ENCODE assay signal across 13 mouse cellular contexts in the genomic region with DNA sequence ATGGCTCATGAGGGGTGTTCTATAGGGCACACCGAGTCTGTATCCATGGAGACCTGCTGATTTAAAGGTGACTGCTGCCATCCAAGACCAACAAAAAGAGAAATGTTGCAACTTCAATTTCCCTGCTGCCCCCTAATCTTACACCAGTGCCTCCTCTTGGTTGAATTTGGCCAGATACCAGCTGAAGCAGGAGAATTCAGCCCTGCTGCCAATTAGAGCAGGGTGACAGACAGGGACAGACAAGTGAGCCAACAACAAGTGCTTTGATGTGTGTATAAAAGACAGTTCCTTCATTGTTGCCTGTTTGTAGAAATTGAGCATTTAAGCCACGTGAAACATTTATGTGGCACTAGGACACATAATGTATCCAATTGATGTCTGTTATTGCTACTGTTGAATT.
DNase-seq lines count a peak whose midpoint lies in the region; ATAC-seq lines count a peak whose summit lies in the region.
"Had no signal": no experiment of that assay in that cellular context is flagged by ENCODE, and none has a peak within 500 bp of the region (broad histone marks: within the 10 kb centered on the region; RNA-seq: fewer than 3 reads in every experiment).

No protein-coding gene starts in this region.

- peak; percentile 3 for DNase-seq in adrenal gland, adult 2 months
- DNase-seq in adrenal gland, adult 8-10 months = no peak
- peak; percentile 21 for DNase-seq in gastrocnemius, postnatal 14 days
- no peak for DNase-seq in gastrocnemius, postnatal 10 days
- no peak for DNase-seq in midbrain, embryonic 10.5 days (ENCODE audit: low spot score)
- DNase-seq in heart, postnatal 10 days = peak; percentile 61 to 66
- DNase-seq in layer of hippocampus, adult 9-11 months = no peak
- DNase-seq: kidney, adult 9 months; lung, embryonic 14.5 days; right cerebral cortex, postnatal 4 days had no signal

- H3K27me3 ChIP-seq in midbrain, embryonic 13.5 days = no peaks in the 10 kb centered on the region
- H3K27me3 ChIP-seq in midbrain, embryonic 10.5 days (ENCODE audit: low read depth, poor library complexity, severe bottlenecking) = peaks cover 3% of the 10 kb centered on the region; the same call in 1 of the 2 replicates
- H3K27me3 ChIP-seq: CH12.LX; limb, embryonic 15.5 days had no signal

- no peaks in the 10 kb centered on the region for H3K9me3 ChIP-seq in midbrain, embryonic 13.5 days
- no peaks in the 10 kb centered on the region for H3K9me3 ChIP-seq in midbrain, embryonic 10.5 days (replicated peaks)
- H3K9me3 ChIP-seq: limb, embryonic 15.5 days had no signal

- no peak overlapping the region for H3K4me2 ChIP-seq in midbrain, embryonic 13.5 days (replicated peaks)
- H3K4me2 ChIP-seq: limb, embryonic 15.5 days; lung, embryonic 14.5 days had no signal

- peak; percentile 34; the same call in 1 of the 2 replicates for ATAC-seq in midbrain, embryonic 13.5 days

- H3K4me3 ChIP-seq in midbrain, embryonic 13.5 days (replicated peaks) = no peak overlapping the region
- H3K4me3 ChIP-seq in midbrain, embryonic 10.5 days = no peak overlapping the region
- H3K4me3 ChIP-seq: limb, embryonic 15.5 days had no signal

- intact Hi-C loops in gastrocnemius, postnatal 14 days (cut with DNase I; ENCODE audit: low total_unique reads) = no loop called here
- intact Hi-C loops in heart, postnatal 10 days (cut with DNase I) = no loop called here

- 73% methylated on average over 2 of the region's 2 CpGs for WGBS in midbrain, embryonic 13.5 days
- WGBS in midbrain, embryonic 10.5 days = 77% methylated on average over 2 of the region's 2 CpGs

- H3K9ac ChIP-seq in midbrain, embryonic 13.5 days (replicated peaks) = no peak overlapping the region
- H3K9ac ChIP-seq: limb, embryonic 15.5 days; lung, embryonic 14.5 days had no signal

- H3K4me1 ChIP-seq in midbrain, embryonic 13.5 days (replicated peaks) = no peaks in the 10 kb centered on the region
- H3K4me1 ChIP-seq in midbrain, embryonic 10.5 days = no peaks in the 10 kb centered on the region
- H3K4me1 ChIP-seq: limb, embryonic 15.5 days had no signal

- H3K27ac ChIP-seq in midbrain, embryonic 13.5 days = no peak overlapping the region
- no peak overlapping the region for H3K27ac ChIP-seq in midbrain, embryonic 10.5 days (replicated peaks)
- H3K27ac ChIP-seq: limb, embryonic 15.5 days had no signal

- H3K36me3 ChIP-seq in midbrain, embryonic 13.5 days = no peaks in the 10 kb centered on the region
- H3K36me3 ChIP-seq in midbrain, embryonic 10.5 days = no peaks in the 10 kb centered on the region
- H3K36me3 ChIP-seq: limb, embryonic 15.5 days had no signal

Comparison
In these comparisons a context has a peak if more than half of its experiments do, and no peak if none do; other contexts are left out.
1. DNase-seq: peak in adrenal gland, adult 2 months (single experiment), gastrocnemius, postnatal 14 days (single experiment) and heart, postnatal 10 days (2 of 2); none in adrenal gland, adult 8-10 months (single experiment), gastrocnemius, postnatal 10 days (single experiment), midbrain, embryonic 10.5 days (single experiment) and layer of hippocampus, adult 9-11 months (single experiment).